Mouse (Mus musculus): ENCODE measurements at regions not wholly inside any gene's neighbourhood (a gene's known extent, or its start where the extent isn't known, plus 50 kb on each side); places are given as distances from the start of the nearest gene placed in this dataset.

DNA sequence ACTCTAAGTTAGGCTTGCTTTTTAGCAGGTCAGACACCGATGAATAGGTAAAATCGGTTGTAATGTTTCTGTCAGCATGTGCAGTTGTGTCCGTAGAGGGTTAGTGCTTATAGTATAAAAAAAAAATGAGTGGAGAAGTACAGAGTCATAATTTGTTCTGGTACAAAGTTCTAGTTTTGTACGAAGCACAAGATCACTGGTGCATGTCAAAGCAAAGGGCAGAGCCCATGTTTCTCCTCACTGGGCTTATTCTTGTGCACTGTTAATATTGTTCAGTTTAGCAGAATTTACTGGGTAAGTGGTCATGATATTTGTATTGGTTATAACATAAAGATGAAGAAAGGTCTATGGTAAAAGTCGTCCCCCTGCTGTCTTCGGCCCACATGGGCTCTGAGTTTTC is 330.4 kb upstream of the Fam241a start:
- no peak for DNase-seq (ENCODE audit: low spot score)

DNA sequence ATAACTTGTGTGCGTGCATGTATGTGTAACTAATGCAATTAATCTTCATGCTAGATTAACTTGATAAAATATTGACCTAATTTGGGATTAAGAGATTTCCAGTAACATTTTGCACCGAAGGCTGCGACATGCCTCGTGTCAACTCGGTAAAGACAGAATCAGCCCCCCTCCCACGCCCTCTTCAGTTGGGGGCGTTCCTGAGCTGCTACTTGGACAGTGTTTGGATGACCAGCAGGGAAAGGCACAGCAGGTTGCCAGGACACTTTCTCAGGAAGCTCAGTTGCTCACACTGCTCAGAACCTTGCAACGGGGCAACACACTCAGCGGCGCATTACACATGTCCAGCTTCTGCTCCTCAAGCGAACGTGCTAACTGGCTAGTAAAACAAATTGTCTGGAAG is 326.2 kb upstream of the Fam241a start:
- no peak for DNase-seq (ENCODE audit: low spot score)

DNA sequence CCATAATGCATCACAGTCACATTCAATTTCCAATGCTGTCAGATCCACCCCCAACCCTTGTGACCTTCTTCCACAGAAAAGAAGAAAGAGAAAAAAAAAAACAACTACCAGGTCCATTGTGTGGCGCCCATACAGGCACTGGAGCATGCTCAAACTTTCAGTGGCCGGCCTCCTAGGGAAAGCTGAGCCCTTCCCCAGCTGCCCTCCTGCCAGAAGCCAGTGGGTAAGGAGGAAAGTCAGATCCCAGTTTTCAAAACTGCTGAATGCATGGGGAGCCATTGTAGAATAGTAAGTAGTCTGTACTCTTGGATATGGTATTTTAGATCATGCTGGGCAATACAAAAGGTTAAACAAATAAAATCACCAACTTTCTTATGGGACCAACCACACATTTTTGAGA is 325.5 kb upstream of the Fam241a start:
- no peak for DNase-seq (ENCODE audit: low spot score)

DNA sequence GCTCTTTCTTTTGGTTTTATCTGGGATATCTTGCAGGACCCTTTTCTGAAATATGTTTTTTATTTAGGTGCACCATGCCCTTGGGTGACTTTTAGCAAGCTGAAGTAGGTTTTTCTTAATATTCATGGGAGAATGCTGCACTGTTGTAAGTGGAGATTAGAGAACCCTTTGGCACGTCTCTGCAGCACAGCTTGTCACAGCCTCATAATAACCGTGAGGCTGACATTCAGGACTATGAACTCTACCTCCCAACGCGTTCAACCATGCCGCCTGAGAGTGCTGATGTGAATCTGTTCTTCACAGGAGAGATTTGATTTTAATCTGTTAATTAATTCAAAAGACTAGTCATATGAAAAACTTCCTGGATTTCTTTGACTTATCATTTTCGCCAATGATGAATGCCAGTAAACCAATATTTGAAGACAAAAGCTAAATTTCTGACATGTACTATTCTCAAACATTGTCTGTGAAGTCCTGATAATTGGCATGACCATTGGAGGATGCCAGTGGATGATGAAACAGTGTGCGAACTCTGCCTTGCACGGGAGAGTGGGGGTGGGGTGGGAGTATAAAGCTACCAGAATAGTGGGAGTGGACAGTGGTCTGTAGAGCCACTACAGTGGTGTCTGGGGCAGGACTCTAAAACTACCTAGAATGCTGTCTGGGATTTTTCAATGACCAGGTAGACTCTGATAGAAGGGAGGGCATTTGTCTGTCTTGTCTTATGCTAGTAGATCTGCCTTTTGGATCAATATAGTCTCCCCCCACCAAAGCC is 324.8 kb upstream of the Fam241a start:
- DNase-seq (ENCODE audit: low spot score) = no peak

DNA sequence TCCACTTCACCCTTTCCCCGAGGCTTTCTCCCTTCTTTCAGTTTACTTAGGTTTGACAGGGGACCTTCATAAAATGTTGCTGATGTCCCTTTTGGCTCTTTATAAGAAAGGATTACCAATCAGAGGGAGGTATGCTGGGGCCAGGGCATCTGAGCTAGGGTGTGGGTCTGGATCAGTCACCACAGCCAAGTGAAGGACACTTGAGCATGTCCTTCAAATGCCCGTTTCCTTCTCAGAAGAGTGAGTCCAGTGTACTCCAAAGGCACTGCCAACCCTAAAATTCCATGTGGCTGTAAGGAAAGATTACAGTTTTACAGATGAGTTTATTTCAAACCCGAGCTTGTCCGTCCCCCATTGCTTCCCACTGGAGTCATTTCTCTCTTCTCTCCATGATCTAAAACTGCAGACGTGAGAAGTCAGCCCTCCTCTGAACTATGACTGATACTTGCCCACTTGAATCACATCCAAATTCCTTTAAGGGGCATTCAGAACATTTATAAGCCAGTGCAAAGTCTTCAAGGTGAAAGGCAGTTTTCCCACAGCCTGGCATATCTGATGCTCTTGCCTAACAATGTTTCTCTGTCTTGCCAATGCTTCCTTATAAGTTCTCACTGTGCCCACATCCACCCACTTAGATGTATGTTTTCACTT is 321.8 kb upstream of the Fam241a start:
- no peak for DNase-seq (ENCODE audit: low spot score)

DNA sequence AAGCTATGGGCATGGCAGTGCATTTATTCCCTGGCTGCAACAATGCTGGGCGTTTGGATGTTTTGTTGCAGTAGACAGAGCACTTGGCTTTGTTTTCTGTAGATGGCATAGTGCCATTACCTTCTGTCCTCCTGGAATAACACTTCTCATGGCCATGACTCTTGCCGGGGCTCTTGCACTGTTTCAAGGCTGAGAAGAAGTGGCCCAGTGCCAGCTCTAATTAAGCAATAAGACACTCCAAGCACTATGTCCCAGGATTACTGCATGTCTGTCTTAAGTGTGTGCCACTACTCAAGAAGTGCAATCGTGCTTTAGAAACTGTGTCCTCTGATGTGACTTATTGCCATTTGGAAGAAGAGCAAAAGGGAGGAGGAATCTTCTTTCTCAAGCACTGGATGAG is 316.1 kb upstream of the Fam241a start:
- DNase-seq (ENCODE audit: low spot score) = no peak

DNA sequence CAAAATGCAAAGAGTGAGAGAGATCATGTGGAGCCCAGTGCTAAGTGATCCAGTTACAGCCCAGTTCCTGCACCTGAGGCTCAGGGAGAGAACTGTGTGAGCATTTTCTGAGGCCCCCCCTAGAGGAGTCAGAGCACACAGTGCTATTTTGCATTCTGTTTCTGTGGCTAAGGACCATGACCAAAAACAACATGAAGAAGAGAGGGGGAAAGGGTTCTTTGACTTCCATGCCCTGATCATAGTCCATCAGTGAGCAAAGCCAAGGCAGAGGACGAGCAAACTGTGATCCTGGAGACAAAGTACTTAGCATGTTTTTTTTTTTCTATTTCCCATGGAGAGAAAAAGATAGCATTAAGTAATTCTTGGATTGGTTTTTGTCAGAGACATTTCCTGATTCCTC is 314.5 kb upstream of the Fam241a start:
- no peak for DNase-seq (ENCODE audit: low spot score)

DNA sequence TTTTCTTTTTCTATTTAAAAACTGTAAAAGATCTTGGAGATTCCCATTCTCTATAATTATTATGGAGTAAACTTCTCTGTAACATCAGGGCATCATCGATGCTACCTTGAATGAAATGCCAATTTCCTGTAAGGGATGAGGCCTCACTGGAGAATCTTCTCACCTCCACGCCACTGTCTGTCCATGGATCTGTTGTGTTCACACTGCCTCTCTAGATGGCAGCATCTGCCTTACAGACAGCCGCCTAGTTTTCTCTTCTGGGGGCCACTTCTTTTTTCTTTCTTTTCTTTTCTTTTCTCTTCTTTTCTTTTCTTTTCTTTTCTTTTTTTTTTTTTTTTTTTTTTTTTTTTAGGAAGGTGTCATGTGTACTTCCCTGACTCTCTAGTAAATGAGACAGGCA is 310.8 kb upstream of the Fam241a start:
- DNase-seq (ENCODE audit: low spot score) = no peak

DNA sequence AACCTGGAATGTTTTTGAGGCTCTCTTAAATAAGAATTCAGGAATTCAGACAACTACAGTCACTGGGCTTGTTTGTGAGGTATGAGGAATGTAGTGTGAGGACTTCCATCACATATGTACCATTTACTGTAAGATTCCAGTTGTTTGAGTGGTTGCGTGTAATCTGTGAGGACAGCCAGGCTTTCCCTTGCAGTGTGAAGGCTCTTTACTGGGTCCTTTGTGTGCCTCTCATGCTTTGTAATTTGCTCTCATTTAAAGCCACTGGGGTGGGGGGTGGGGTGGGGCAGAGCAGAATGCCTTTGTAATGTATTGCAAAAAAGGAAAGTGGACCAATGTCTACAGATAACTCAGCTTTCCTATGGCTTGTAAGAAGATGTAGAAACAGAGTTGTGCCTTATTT is 310.4 kb upstream of the Fam241a start:
- DNase-seq (ENCODE audit: low spot score) = no peak

DNA sequence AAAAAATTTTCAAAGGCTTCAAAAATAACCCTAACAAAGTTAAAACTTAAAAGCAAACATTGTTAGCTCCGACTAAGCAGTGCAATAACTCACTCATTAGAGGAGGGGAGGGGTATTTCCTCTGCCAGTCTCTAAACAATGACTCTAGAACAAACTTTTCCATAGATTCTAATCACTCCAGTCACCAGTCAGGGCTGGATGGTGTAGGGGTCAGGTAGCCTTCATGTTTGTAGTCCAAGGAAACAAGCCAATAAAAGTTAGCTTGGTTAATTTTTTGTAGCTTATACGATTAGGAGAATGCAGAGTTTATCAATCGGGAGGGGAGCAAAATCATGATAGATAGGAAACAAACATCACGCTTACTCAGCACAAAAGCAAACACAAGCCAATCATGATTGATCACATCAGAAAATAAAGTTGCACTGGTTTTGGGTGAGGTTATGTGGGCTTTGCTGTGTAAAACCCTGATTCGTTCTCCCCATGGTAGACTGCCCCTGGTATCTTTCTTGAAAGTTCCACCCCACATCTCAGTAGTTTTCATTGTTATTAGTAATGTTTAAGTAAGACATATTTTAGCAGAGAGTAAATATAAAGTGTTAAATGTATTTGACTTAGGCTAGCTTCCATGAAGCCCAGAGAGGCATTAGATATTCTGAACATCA is 304.6 kb upstream of the Fam241a start:
- no peak for DNase-seq (ENCODE audit: low spot score)

DNA sequence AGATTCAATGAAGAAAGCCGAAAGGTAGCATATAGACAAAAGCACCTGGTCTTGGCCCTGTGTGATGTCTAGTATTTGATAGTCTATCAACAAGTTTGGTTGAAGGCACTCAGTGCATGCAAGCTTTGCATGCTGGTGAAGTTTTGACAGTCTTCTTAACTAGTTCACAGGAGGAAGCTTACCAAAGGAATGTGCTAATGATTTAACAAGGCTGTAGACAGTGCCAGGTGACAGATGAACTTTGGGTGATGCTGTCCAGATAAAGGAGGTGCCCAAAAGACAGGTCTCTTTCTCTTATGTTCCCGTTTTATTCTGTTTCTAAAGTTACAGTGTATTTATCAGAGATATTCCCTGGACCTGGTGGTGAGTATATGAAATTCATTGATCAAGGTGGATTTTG is 303.3 kb upstream of the Fam241a start:
- no peak for DNase-seq (ENCODE audit: low spot score)

DNA sequence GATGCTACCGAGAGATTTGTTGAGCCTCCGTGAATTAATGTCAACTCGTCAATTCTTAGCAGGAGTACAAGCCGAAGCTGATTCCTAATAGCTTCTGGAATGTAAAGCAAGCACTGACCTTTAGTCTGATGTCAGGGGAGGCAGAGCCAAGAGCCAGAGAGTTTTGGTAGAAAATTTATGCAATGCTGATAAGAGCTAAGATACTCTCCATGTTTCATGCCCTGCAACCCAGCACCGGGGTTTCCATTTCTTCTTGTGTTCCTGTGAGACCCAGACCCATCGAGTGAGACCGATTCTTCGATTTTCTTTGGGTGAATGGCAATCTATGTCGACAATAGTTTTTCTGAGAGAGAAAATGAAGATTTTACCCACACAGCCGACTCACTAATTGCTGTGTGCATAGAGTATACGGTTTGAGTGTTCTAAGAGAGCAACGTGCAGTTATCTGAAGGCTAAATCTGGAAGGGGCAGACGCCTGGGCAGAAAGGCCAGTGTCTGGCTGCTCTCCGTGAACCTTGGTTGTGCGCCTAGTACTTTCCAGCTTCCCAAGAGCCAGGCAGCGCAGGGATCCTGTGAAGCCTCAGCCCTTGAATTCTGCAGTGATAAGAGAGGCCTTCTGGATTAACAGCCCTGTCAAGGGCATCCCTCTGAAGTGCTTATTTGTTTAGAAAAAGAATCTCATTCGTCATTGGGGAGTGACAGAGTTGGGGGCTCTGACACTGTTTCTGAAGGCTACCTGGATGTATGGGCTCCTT is 296.1 kb upstream of the Fam241a start:
- no peak for DNase-seq (ENCODE audit: low spot score)

DNA sequence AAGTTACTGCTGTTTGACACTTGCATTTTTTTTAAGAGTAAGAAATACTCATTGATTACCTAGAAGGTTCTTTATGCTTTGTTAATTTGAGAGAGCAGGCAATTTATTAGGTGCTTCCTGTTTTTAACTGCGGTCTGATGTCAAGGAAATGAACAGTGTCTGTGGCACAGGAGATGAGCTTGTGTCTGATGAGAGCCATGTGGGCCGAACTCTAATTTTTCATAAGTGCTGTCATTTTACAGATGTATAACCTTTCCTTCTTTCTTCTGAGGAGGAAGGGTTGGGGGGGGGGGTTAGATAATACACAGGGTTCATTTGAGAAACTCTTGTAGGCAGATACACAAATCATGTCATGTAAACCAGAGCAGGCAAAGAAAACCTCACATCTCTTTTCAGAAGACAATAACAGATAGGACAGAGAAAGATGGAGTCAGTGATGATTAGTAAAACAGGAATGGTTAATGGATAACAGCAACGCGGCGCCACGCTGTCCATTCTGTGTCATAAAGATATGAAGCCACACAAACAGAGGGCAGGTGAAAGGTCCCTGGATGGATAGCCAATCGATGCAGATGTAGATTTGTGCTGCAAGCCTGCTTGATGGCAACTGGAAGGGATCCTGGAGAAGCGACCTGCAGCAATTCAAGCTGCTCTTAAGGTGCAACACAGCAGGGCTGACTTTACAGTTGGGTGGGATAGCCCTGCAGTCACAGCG is 291.4 kb upstream of the Fam241a start:
- DNase-seq (ENCODE audit: low spot score) = no peak

DNA sequence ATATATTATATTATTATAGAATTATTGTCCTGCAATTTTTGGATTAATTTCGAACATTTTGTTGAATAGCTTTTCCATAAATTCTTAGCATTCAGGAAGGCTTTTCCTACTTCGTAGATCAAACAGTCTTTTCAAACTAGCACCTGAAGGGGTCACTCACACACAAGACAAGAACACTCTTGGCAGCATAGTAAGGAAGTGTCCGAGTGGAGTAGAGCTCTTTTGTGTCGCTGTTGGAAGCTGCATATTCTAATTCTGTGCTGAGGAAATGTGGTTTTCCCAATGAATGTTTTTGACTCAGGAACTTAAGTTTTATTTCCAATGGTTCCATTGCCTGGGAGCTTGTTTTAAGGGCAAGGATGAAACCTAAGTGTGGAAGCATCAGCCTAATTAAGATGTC is 290.2 kb upstream of the Fam241a start:
- DNase-seq (ENCODE audit: low spot score) = no peak

DNA sequence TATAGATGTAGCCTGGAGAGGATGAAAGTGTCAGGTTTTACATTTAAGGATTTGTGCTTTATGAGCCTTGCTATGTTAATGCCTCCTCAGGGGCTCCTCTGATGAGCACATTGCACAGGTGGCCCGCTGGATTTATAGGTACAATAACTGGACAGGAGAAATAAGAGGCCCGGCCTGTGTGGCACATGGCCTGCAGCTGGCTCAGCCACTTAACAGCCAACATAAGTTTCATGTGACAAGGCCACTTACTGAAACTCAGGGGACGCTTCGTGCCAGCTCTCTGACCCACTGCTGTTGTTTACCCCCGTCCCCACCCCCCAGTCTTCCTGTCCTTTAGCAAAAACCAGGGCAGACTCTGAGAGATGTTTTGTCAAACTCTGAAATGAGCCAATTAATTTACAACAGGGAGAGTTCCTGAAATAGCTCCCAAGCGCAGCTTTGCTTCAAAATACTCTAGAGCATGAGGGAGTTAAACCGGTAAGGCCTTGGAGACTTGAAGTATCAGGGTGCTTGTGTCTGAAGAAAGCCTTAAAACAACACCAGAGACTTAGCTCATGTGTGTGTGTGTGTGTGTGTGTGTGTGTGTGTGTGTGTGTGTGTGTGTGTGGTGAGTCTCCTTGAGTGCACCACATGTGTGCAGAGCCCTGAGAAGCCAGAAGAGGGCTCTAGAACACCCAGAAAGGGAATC is 285.2 kb upstream of the Fam241a start:
- DNase-seq (ENCODE audit: low spot score) = no peak

DNA sequence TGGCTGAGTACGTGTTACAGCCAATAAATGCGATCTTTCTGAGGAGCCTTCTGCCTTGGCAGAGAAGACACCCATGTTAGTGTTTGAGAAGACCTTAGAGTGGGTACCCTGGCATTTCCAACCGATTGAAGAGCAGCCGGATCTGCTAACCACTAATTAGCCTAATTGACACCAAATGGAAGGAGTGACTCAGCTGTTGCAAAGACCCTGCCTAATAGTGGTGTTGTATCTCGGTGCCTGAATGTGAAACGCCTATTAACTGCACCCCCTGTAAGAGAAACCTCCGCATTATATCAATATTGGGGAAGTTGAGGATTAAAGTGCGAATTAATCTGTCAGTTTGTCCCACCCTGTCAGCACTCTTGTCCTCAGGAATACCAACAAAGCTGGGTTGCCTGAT is 253.1 kb upstream of the Fam241a start:
- no peak for DNase-seq (ENCODE audit: low spot score)

DNA sequence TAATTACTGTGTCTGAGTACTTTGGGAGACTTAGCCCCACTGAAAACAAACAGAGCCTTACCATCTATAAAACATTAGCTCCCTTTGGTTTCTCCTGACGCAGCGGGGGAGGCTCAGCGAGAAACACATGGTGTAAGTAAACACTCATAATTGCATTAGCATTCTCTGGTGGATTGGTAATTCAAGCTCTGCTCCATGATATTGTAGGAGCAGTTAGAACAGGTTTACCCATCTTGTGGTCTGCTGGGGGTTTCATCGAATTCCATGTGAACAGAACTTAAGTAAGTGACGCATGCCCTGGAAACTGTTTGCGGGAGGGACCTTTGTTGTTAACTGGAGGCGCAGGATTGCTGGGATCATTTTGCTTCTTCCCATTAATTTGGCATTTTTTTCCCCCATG is 249.2 kb upstream of the Fam241a start:
- no peak for DNase-seq (ENCODE audit: low spot score)

DNA sequence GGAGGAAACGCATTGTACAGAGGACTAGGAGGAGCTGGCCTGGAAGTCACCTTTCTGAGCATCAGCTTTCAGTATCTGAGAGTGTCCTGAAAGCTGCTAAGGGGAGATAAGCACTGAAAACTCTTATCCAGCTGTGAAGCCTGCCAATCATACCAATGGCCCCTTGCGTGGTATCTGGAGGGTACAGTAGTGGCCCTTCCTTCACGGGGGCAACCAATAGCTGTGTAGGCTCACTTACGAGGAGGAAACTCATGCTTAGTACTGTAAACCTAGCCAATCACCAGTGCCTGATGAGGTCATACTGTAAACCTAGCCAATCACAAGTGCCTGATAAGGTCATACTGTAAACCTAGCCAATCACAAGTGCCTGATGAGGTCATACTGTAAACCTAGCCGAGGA is 231.7 kb upstream of the Fam241a start:
- DNase-seq (ENCODE audit: low spot score) = no peak

DNA sequence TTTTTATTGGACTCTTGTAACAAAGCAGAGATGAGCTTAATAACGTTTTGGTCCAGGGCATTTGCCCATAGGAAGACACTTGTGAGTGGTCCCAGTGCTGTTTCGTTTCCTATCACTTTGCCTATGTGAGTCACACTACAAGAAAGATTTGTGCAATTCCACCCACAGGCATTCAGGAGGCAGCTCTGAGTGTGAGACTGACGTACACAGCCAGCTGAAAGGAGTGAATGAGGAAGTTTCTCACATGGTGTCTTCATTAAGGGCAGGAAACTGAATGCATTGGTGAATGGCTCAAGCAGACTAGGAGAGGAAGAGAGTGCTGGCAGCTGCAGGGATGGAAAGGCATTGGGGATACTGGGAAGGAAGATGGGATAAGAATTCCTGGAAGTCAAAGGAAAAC is 230.5 kb upstream of the Fam241a start:
- no peak for DNase-seq (ENCODE audit: low spot score)

DNA sequence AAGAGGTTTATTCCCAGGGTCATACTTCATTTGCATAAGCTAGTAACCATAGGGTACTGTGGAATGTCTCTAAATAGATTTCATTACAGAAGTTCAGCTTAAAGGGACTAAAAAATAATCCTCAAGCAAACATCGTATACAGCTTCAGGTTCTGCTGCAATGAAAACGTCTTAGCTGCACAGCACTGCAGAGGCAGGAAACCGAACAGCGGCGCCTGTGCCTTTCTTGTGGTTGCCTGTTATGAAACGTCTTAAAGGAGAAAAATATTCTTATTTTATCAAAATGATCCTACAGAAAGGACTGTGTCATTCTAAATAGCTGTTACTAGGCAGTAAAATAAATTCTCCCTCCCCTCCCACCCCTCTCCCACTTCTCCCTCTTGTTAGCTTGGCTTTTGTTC is 226.0 kb upstream of the Fam241a start:
- DNase-seq (ENCODE audit: low spot score) = no peak

DNA sequence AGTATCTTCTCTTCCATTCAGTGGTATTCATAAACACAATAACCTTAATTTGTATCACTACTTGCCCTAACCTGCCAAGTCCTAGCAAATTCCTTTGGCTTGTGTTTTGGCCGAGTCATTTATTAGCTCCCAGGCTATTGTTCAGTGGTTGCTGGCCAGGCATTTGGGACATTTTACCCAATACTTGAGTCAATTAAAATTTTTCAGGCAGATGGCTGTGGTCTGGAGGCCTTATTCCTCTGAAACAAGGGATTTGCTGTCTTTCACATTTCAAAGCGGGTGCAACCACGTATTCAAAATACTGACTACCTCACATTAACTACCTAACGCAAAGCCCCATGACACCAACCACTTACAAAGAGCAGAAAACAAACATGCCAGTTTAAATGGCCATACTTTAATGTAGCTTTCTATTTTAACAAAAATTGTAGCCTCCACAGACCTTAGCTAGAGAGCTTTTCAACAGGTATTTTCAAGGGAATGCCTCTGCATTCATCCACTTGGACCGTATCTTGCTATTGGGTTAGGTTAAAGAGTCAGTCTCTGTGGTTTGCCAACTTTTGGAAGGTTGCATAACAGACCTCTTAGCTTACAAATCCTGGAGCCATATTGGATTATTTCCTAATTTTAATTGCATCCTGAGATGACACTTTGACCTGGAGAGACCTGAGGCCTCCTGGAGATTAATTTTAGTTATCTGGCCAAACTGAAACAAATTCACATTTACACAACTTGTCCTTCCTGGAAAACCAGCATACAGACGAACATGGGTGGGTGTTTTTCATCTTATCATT is 224.7 kb upstream of the Fam241a start:
- no peak for DNase-seq (ENCODE audit: low spot score)

Measured in ovary, postnatal 10 days (tissue).